Mouse (Mus musculus): ENCODE measurements around the gene Tbc1d22a.

- TF ChIP-seq CTCF (IDR thresholded peaks at IDR 0.05; ENCODE audit: control insufficient read depth, insufficient read depth, low read length) (no peak), POLR2A (IDR thresholded peaks at IDR 0.05; ENCODE audit: borderline replicate concordance, control insufficient read depth, low read depth, low read length) (no peak)
These were observed 271.6 kb downstream of the Tbc1d22a start for GRCm38 (mm10) chr15:86485815-86486214.

All from bone marrow, adult 2 months (tissue).